Mouse (Mus musculus) stomach, postnatal 0 days (tissue): Measurements from ENCODE around the gene Dbp. TPM values are rescaled to one million over a fixed set of nuclear protein-coding genes. Genes with fewer than 3 reads are reported as not detected.

ENCODE experiments used
- ATAC-seq: fragments of 200-750 bp; cut with Nextera tagmentation; 2 replicates; pipeline ENCODE4 v1.8.0; 2017; ENCODE audit not compliant: low FRiP score, low TSS enrichment
- DNase-seq: peaks from one replicate; pipeline ENCODE4 v3.0.0-alpha.2; 2016; ENCODE audit warnings: low spot score
- H3K27ac ChIP-seq: fragments of 300-500 bp; sonication (generic); replicated peaks from 2 replicates; pipeline ENCODE4 v1.5.1; 2014; ENCODE audit warnings: mild to moderate bottlenecking, control low read depth
- H3K27me3 ChIP-seq: fragments of 300-500 bp; sonication (generic); 2 replicates; pipeline ENCODE4 v1.6.1; 2014; ENCODE audit warnings: low read length; ENCODE audit not compliant: control insufficient read depth, insufficient read depth
- H3K36me3 ChIP-seq: fragments of 300-500 bp; sonication (generic); 2 replicates; pipeline ENCODE4 v1.6.1; 2014; ENCODE audit warnings: low read length, mixed read lengths; ENCODE audit not compliant: control insufficient read depth, insufficient read depth
- H3K4me1 ChIP-seq: fragments of 300-500 bp; sonication (generic); replicated peaks from 2 replicates; pipeline ENCODE4 v1.6.1; 2014; ENCODE audit warnings: antibody characterized with exemption; ENCODE audit not compliant: control insufficient read depth, insufficient read depth
- H3K4me2 ChIP-seq: fragments of 300-500 bp; sonication (generic); replicated peaks from 2 replicates; pipeline ENCODE4 v1.6.1; 2014; ENCODE audit warnings: low read depth, mild to moderate bottlenecking, control low read depth, moderate library complexity
- H3K4me3 ChIP-seq: fragments of 300-500 bp; sonication (generic); 2 replicates; pipeline ENCODE4 v1.5.1; 2014; ENCODE audit warnings: low read depth, low read length, control low read depth
- H3K9ac ChIP-seq: fragments of 300-500 bp; sonication (generic); 2 replicates; pipeline ENCODE4 v1.6.1; 2014; ENCODE audit warnings: mild to moderate bottlenecking, low read length, control low read depth, mixed read lengths
- H3K9me3 ChIP-seq: fragments of 300-500 bp; sonication (generic); 2 replicates; pipeline ENCODE4 v1.6.1; 2016; ENCODE audit warnings: low read length; ENCODE audit not compliant: control insufficient read depth
- CTCF ChIP-seq: IDR thresholded peaks from 2 replicates; pipeline ENCODE4 v1.5.1; 2016; ENCODE audit warnings: antibody characterized with exemption, low read depth, mild to moderate bottlenecking, moderate library complexity
- EP300 ChIP-seq: optimal IDR thresholded peaks from 2 replicates; pipeline ENCODE3; 2016; ENCODE audit warnings: antibody characterized with exemption
- WGBS: fragments of 180-500 bp; shearing (Covaris S2); extraction: QIAGEN DNeasy Blood & Tissue Kit; methylation state at CpG from one replicate; pipeline ENCODE4 v1.1.7; 2014; 5-methylcytosine and 5-hydroxymethylcytosine counted together
- polyA plus RNA-seq: library from polyadenylated mRNA; unstranded; fragments of >200 nt; fragmentation: Nextera tagmentation; extraction: Ambion mirVana; gene quantifications from 2 replicates; pipeline ENCODE4 v1.2.1, GENCODE M21; 2015

Gene Dbp
- polyA plus RNA-seq, 1 experiment from 2014 or later: 8.8 TPM

DNA sequence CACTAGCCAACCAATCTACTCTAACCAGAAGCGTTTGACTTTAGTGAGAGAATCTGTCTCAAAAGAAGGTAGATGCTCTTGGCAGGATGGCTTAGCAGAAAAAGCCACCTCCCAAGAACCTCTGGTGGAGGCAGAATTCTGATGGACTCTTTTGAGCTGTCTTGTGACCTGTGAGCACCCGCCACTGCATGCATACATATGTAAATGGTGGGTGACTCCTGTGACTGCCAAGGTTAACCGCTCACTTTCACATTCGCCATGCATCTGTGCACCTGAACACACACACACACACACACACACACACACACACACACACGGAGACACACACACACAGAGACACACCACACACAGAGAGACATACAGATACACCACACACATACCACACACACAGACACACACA, 42.6 kb downstream of the Dbp start:
- ATAC-seq (no peak), DNase-seq (no peak)
- Histone ChIP-seq H3K4me2 (no peak overlapping the region), H3K9ac (no peak overlapping the region), H3K36me3 (no peaks in the 10 kb centered on the region), H3K27ac (no peak overlapping the region), H3K27me3 (no peaks in the 10 kb centered on the region), H3K4me3 (no peak overlapping the region), H3K9me3 (no peaks in the 10 kb centered on the region), H3K4me1 (no peaks in the 10 kb centered on the region)
- TF ChIP-seq CTCF (no peak), EP300 (no peak)
- WGBS: 82% methylated on average over 5 of the region's 5 CpGs

DNA sequence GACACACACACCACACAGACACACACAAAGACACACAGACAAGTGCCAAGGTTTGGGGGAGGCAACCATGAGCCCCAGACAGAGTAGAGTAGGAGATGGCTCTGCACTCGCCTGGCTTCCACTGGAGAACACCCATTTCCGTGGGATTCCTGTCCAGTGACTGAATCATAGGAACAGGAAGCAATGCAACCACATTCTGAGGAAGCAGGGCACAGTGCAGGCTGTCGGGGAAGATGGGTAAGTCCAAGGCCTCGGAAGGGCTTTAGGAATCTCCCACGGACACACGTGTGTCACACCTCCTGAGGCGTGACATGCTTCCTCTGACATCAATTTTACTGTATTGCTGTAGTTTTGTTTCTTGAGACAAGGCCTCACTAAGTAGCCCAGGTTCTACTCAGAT, 43.2 kb downstream of the Dbp start:
- 71% methylated on average over 7 of the region's 7 CpGs for WGBS
- ATAC-seq: no peak

DNA sequence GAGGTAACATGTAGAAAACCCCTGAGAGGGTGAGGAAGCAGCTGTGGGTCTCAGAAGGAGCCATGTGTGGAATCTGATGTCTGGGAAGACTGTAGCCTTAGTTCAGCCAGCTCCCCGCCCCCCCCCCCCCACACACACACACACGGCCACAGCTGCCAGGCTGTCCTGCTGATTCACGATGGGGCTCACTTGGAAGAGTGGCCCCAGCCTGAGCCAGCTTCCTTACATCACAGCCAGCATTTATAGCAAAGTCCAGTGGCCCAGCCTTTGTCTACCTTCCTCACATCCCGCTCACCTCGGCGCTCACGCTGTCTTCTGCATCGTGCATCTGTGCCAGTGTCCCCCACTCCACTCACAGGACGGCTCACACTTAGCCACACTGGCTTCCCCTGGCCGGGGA, 44.5 kb downstream of the Dbp start:
- no peaks in the 10 kb centered on the region for H3K9me3 ChIP-seq
- H3K9ac ChIP-seq: no peak overlapping the region
- H3K27ac ChIP-seq: no peak overlapping the region
- H3K27me3 ChIP-seq: no peaks in the 10 kb centered on the region
- no peak overlapping the region for H3K4me2 ChIP-seq
- DNase-seq (no peak), ATAC-seq (no peak; the same call in 1 of the 2 replicates)
- no peaks in the 10 kb centered on the region for H3K36me3 ChIP-seq
- no peak overlapping the region for H3K4me3 ChIP-seq
- no peak for TF ChIP-seq CTCF
- no peak for TF ChIP-seq EP300
- 33% methylated on average over 9 of the region's 10 CpGs for WGBS
- H3K4me1 ChIP-seq: no peaks in the 10 kb centered on the region

More for the DNA sequence above, 43.2 kb downstream of the Dbp start:
- no peak for DNase-seq
- TF ChIP-seq EP300: no peak
- TF ChIP-seq CTCF: no peak
- Histone ChIP-seq H3K4me2 (no peak overlapping the region), H3K4me3 (no peak overlapping the region), H3K9me3 (no peaks in the 10 kb centered on the region), H3K4me1 (no peaks in the 10 kb centered on the region), H3K9ac (no peak overlapping the region), H3K36me3 (no peaks in the 10 kb centered on the region), H3K27ac (0 out of 2 replicates have a peak overlapping the region, but pooled peaks have one; percentile 25), H3K27me3 (no peaks in the 10 kb centered on the region)

DNA sequence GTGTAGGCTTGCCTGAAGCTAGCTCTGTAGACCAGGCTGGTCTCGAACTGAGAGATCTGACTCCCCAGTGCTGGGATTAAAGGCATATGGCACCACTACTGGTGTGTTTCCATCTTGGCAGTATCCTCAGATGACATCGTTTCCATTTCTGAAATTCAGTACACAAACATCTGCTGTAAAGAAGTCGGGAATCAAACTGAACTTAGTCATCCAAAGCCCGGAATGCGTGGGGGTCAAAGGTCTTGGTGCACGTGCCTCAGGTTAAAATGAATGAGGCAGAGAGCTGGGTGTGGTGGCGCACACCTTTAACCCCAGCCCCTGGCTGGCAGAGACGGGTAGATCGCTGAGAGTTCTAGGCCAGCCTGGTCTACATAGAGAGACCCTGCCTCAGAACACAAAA, 45.3 kb downstream of the Dbp start:
- Histone ChIP-seq H3K27ac (no peak overlapping the region), H3K27me3 (no peaks in the 10 kb centered on the region), H3K36me3 (no peaks in the 10 kb centered on the region), H3K4me2 (no peak overlapping the region), H3K4me1 (no peaks in the 10 kb centered on the region), H3K9me3 (no peaks in the 10 kb centered on the region), H3K9ac (no peak overlapping the region), H3K4me3 (no peak overlapping the region)
- WGBS: 42% methylated on average over 9 of the region's 9 CpGs
- ATAC-seq (no peak), DNase-seq (no peak)
- no peak for TF ChIP-seq EP300
- TF ChIP-seq CTCF: no peak

DNA sequence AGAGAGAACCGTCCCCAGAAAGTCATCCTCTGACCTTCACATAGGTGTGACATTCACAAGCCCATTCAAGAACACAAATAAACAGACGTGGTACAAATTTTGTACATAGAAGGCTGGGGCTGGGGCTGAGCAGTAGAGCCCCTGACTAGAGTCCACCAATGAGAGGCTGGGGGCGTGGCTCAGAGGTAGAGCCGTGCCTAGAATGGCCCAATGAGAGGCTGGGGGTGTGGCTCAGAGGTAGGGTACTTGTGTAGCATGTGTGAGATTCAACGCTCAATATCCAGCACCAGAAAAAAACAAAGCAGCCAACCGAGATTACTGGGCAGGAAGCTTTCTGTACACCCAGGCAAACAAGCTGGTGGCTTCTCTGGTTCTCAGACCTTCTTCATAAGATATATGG, 50.8 kb downstream of the Dbp start:
- H3K36me3 ChIP-seq: no peaks in the 10 kb centered on the region
- 56% methylated on average over 6 of the region's 6 CpGs for WGBS
- no peak overlapping the region for H3K9ac ChIP-seq
- no peak overlapping the region for H3K4me3 ChIP-seq
- DNase-seq: no peak
- no peak for ATAC-seq
- H3K4me1 ChIP-seq: no peaks in the 10 kb centered on the region
- H3K4me2 ChIP-seq: no peak overlapping the region
- no peak overlapping the region for H3K27ac ChIP-seq
- TF ChIP-seq CTCF: no peak
- TF ChIP-seq EP300: no peak
- no peaks in the 10 kb centered on the region for H3K27me3 ChIP-seq
- no peaks in the 10 kb centered on the region for H3K9me3 ChIP-seq

DNA sequence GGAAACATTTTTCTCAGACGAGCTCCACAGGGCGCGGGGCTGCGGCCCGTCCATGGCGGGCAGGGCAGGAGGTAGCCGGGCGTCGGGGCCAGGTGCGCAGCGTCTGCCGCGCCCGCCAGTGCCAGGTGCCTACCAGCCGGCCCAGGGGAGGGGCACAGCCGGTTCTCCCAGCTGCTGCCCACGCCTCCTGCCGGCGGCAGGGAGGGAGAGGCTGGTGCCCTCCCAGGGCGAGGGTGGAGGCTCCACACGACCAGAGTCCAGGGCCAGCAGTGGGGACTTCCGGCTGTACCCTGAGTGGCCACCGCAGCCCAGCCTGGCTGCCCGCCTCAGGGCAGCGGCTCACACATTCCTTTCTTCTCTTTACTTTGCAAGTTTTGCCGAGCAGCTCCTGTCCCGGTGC, 54.5 kb downstream of the Dbp start:
- peak; percentile 94 for ATAC-seq
- H3K4me3 ChIP-seq: peak overlapping the region; percentile 20; the same call in 1 of the 2 replicates

More for the DNA sequence above, 54.5 kb downstream of the Dbp start:
- H3K36me3 ChIP-seq: no peaks in the 10 kb centered on the region
- TF ChIP-seq CTCF (peak; percentile 61), EP300 (no peak)
- 8% methylated on average over 22 of the region's 27 CpGs for WGBS
- DNase-seq: peak; percentile 91
- H3K9ac ChIP-seq: no peak overlapping the region; the same call in 1 of the 2 replicates
- no peaks in the 10 kb centered on the region for H3K27me3 ChIP-seq
- peak overlapping the region; percentile 45 for H3K4me2 ChIP-seq
- H3K4me1 ChIP-seq: no peaks in the 10 kb centered on the region
- H3K27ac ChIP-seq: peak overlapping the region; percentile 61
- H3K9me3 ChIP-seq: no peaks in the 10 kb centered on the region

Other genes starting within 250 kb of the Dbp start
- 3,647 and 3,760 TPM in 2 replicates for gene Ftl1, start 245.2 kb upstream of the Dbp start, polyA plus RNA-seq
- gene Bax, start 238.2 kb upstream of the Dbp start, polyA plus RNA-seq: 119 and 120 TPM in 2 replicates
- 0.32 and 0.42 TPM in 2 replicates for gene Tulp2, start 223.2 kb upstream of the Dbp start, polyA plus RNA-seq
- gene Gm45808, start 218.3 kb upstream of the Dbp start, polyA plus RNA-seq: not detected in 2 replicates
- gene Dhdh, start 216.3 kb upstream of the Dbp start, polyA plus RNA-seq: 1.1 and 1.3 TPM in 2 replicates
- gene Nucb1, start 194.7 kb upstream of the Dbp start, polyA plus RNA-seq: 196 and 199 TPM in 2 replicates
- gene Ppp1r15a, start 178.8 kb upstream of the Dbp start, polyA plus RNA-seq: 21.6 and 26.6 TPM in 2 replicates
- 7.9 and 8.0 TPM in 2 replicates for gene Plekha4, start 178.8 kb upstream of the Dbp start, polyA plus RNA-seq
- 16.6 and 16.9 TPM in 2 replicates for gene Hsd17b14, start 150.2 kb upstream of the Dbp start, polyA plus RNA-seq
- 101 and 108 TPM in 2 replicates for gene Bcat2, start 134.9 kb upstream of the Dbp start, polyA plus RNA-seq
- gene Fgf21, start 89.6 kb upstream of the Dbp start, polyA plus RNA-seq: 0.69 and 0.90 TPM in 2 replicates
- 1.8 and 2.3 TPM in 2 replicates for gene Fut1, start 87.8 kb upstream of the Dbp start, polyA plus RNA-seq
- gene Izumo1, start 83.3 kb upstream of the Dbp start, polyA plus RNA-seq: 0.08 TPM in 2 replicates
- gene Rasip1, start 77.6 kb upstream of the Dbp start, polyA plus RNA-seq: 5.4 and 6.3 TPM in 2 replicates
- gene Mamstr, start 65.1 kb upstream of the Dbp start, polyA plus RNA-seq: 4.6 and 5.5 TPM in 2 replicates
- gene Fut2, start 38.7 kb upstream of the Dbp start, polyA plus RNA-seq: 35.1 and 36.1 TPM in 2 replicates
- 0.41 and 0.45 TPM in 2 replicates for gene Ntn5, start 21.1 kb upstream of the Dbp start, polyA plus RNA-seq
- 0.53 and 0.56 TPM in 2 replicates for gene Sec1, start 10.7 kb upstream of the Dbp start, polyA plus RNA-seq
- 2.7 and 4.4 TPM in 2 replicates for gene Car11, start 5.2 kb upstream of the Dbp start, polyA plus RNA-seq
- 893 and 919 TPM in 2 replicates for gene Rpl18, start 10.4 kb downstream of the Dbp start, polyA plus RNA-seq
- 23.6 and 24.5 TPM in 2 replicates for gene Sphk2, start 12.9 kb downstream of the Dbp start, polyA plus RNA-seq
- gene Fam83e, start 16.1 kb downstream of the Dbp start, polyA plus RNA-seq: 21.6 and 24.8 TPM in 2 replicates
- 0.39 and 0.56 TPM in 2 replicates for gene Spaca4, start 20.7 kb downstream of the Dbp start, polyA plus RNA-seq
- gene Lmtk3, start 78.7 kb downstream of the Dbp start, polyA plus RNA-seq: 0.15 and 0.27 TPM in 2 replicates
- gene Sult2b1, start 79.6 kb downstream of the Dbp start, polyA plus RNA-seq: 83.2 and 87.1 TPM in 2 replicates
- gene Cyth2, start 109.5 kb downstream of the Dbp start, polyA plus RNA-seq: 59.7 and 62.4 TPM in 2 replicates
- 0.22 TPM in 2 replicates for gene Kcnj14, start 119.7 kb downstream of the Dbp start, polyA plus RNA-seq
- gene Grwd1, start 125.9 kb downstream of the Dbp start, polyA plus RNA-seq: 25.6 and 25.7 TPM in 2 replicates
- gene Kdelr1, start 167.7 kb downstream of the Dbp start, polyA plus RNA-seq: 49.8 and 54.6 TPM in 2 replicates
- 0.35 and 0.38 TPM in 2 replicates for gene Grin2d, start 173.3 kb downstream of the Dbp start, polyA plus RNA-seq
- gene Syngr4, start 191.6 kb downstream of the Dbp start, polyA plus RNA-seq: 0.46 and 0.79 TPM in 2 replicates
- 3.1 and 3.2 TPM in 2 replicates for gene Tmem143, start 191.9 kb downstream of the Dbp start, polyA plus RNA-seq
- gene Emp3, start 216.3 kb downstream of the Dbp start, polyA plus RNA-seq: 135 and 151 TPM in 2 replicates
- gene Ccdc114, start 219.0 kb downstream of the Dbp start, polyA plus RNA-seq: 1.7 and 2.3 TPM in 2 replicates